Mouse (Mus musculus) limb, embryonic 13.5 days (tissue): Measurements from ENCODE around the gene Iglon5. TPM values are rescaled to one million over a fixed set of nuclear protein-coding genes. Genes with fewer than 3 reads are reported as not detected.

Experiments used
- ATAC-seq: fragments of 200-750 bp; cut with Nextera tagmentation; 2 replicates; pipeline ENCODE4 v1.8.0; 2017; ENCODE audit warnings: low read depth, moderate number of reproducible peaks, moderate TSS enrichment; ENCODE audit not compliant: low FRiP score
- H3K27ac ChIP-seq: fragments of 300-500 bp; sonication (generic); 2 replicates; pipeline ENCODE4 v1.5.1; 2015; ENCODE audit warnings: inconsistent platforms, mild to moderate bottlenecking, moderate library complexity
- H3K27me3 ChIP-seq: fragments of 300-500 bp; sonication (generic); 2 replicates; pipeline ENCODE4 v1.6.1; 2015; ENCODE audit warnings: mild to moderate bottlenecking, inconsistent platforms
- H3K36me3 ChIP-seq: fragments of 300-500 bp; sonication (generic); 2 replicates; pipeline ENCODE4 v1.6.1; 2015; ENCODE audit warnings: inconsistent platforms, mild to moderate bottlenecking, moderate library complexity
- H3K4me1 ChIP-seq: fragments of 300-500 bp; sonication (generic); 2 replicates; pipeline ENCODE4 v1.6.1; 2015; ENCODE audit warnings: inconsistent platforms
- H3K4me2 ChIP-seq: fragments of 300-500 bp; sonication (generic); replicated peaks from 2 replicates; pipeline ENCODE4 v1.6.1; 2015; ENCODE audit warnings: inconsistent platforms, mild to moderate bottlenecking, moderate library complexity
- H3K4me3 ChIP-seq: fragments of 300-500 bp; sonication (generic); 2 replicates; pipeline ENCODE4 v1.5.1; 2015; ENCODE audit warnings: moderate library complexity, mild to moderate bottlenecking, inconsistent platforms
- H3K9ac ChIP-seq: fragments of 300-500 bp; sonication (generic); 2 replicates; pipeline ENCODE4 v1.6.1; 2015; ENCODE audit warnings: mild to moderate bottlenecking, inconsistent platforms
- H3K9me3 ChIP-seq: fragments of 300-500 bp; sonication (generic); 2 replicates; pipeline ENCODE4 v1.6.1; 2016; ENCODE audit warnings: inconsistent platforms
- WGBS: fragments of 180-500 bp; shearing (Covaris S2); methylation state at CpG from one replicate; pipeline ENCODE4 v1.1.7; 2015; 5-methylcytosine and 5-hydroxymethylcytosine counted together
- polyA plus RNA-seq: library from polyadenylated mRNA; unstranded; fragments of >200 nt; fragmentation: Nextera tagmentation; extraction: Ambion mirVana; gene quantifications from 2 replicates; pipeline ENCODE4 v1.2.1, GENCODE M21; 2015

The Iglon5 gene
- 1.8 and 2.0 TPM in 2 replicates for polyA plus RNA-seq

GRCm38 (mm10) chr7:43489631-43490125 is at the start of gene Iglon5:
TSS of gene Iglon5 (minus strand) at chr7:43490075.
- H3K27ac ChIP-seq: no peak within 1 kb of the TSS
- WGBS: 1% methylated on average over 25 of the region's 41 CpGs
- peaks cover 18% of the 10 kb centered on the region for H3K4me1 ChIP-seq
- peak; percentile 63 for ATAC-seq
- H3K4me3 ChIP-seq: peak within 1 kb of the TSS; percentile 60
- peak within 1 kb of the TSS; percentile 80 for H3K4me2 ChIP-seq
- H3K27me3 ChIP-seq: peaks cover 25% of the 10 kb centered on the region
- no peaks in the 10 kb centered on the region; the same call in 1 of the 2 replicates for H3K9me3 ChIP-seq
- H3K9ac ChIP-seq: peak within 1 kb of the TSS; percentile 77
- H3K36me3 ChIP-seq: no peaks in the 10 kb centered on the region

- Histone ChIP-seq H3K9ac (no peak overlapping the region), H3K4me2 (no peak overlapping the region), H3K27me3 (no peaks in the 10 kb centered on the region; the same call in 1 of the 2 replicates), H3K4me1 (no peaks in the 10 kb centered on the region), H3K9me3 (no peaks in the 10 kb centered on the region), H3K4me3 (no peak overlapping the region), H3K27ac (no peak overlapping the region), H3K36me3 (no peaks in the 10 kb centered on the region)
- 72% methylated on average over 4 of the region's 4 CpGs for WGBS
- no peak for ATAC-seq
Measured at GRCm38 (mm10) chr7:43538524-43538923, 48.6 kb upstream of the Iglon5 start.

- ATAC-seq: no peak
- 87% methylated on average over 9 of the region's 9 CpGs for WGBS
- no peak overlapping the region for H3K27ac ChIP-seq
- H3K9ac ChIP-seq: no peak overlapping the region
- H3K27me3 ChIP-seq: no peaks in the 10 kb centered on the region
- no peaks in the 10 kb centered on the region for H3K36me3 ChIP-seq
- H3K4me1 ChIP-seq: no peaks in the 10 kb centered on the region
- H3K4me2 ChIP-seq: no peak overlapping the region
- H3K4me3 ChIP-seq: no peak overlapping the region
- no peaks in the 10 kb centered on the region for H3K9me3 ChIP-seq
Measured at GRCm38 (mm10) chr7:43532936-43533505, 43.1 kb upstream of the Iglon5 start.

- H3K9ac ChIP-seq: no peak overlapping the region
- no peak overlapping the region for H3K27ac ChIP-seq
- H3K27me3 ChIP-seq: no peaks in the 10 kb centered on the region
- H3K4me1 ChIP-seq: no peaks in the 10 kb centered on the region
- no peaks in the 10 kb centered on the region for H3K9me3 ChIP-seq
- no peak overlapping the region for H3K4me3 ChIP-seq
- no peaks in the 10 kb centered on the region for H3K36me3 ChIP-seq
- H3K4me2 ChIP-seq: no peak overlapping the region
- 73% methylated on average over 8 of the region's 8 CpGs for WGBS
- no peak for ATAC-seq
Measured at GRCm38 (mm10) chr7:43530216-43530785, 40.4 kb upstream of the Iglon5 start.

GRCm38 (mm10) chr7:43525313-43525712 is 35.4 kb upstream of the Iglon5 start:
- H3K4me1 ChIP-seq: no peaks in the 10 kb centered on the region
- H3K27me3 ChIP-seq: no peaks in the 10 kb centered on the region
- no peak for ATAC-seq
- H3K4me3 ChIP-seq: no peak overlapping the region
- no peaks in the 10 kb centered on the region for H3K36me3 ChIP-seq
- H3K9me3 ChIP-seq: no peaks in the 10 kb centered on the region
- WGBS: 51% methylated on average over 3 of the region's 3 CpGs
- no peak overlapping the region for H3K27ac ChIP-seq
- H3K9ac ChIP-seq: no peak overlapping the region
- H3K4me2 ChIP-seq: no peak overlapping the region

- no peaks in the 10 kb centered on the region for H3K36me3 ChIP-seq
- WGBS: 84% methylated on average over 2 of the region's 2 CpGs
- no peaks in the 10 kb centered on the region for H3K27me3 ChIP-seq
- ATAC-seq: no peak
- H3K4me2 ChIP-seq: no peak overlapping the region
- no peaks in the 10 kb centered on the region for H3K9me3 ChIP-seq
- no peak overlapping the region for H3K27ac ChIP-seq
- H3K9ac ChIP-seq: no peak overlapping the region
- no peak overlapping the region for H3K4me3 ChIP-seq
- no peaks in the 10 kb centered on the region for H3K4me1 ChIP-seq
Measured at GRCm38 (mm10) chr7:43522776-43523175, 32.9 kb upstream of the Iglon5 start.

- H3K4me1 ChIP-seq: no peaks in the 10 kb centered on the region
- H3K36me3 ChIP-seq: no peaks in the 10 kb centered on the region
- H3K4me2 ChIP-seq: no peak overlapping the region
- H3K9me3 ChIP-seq: no peaks in the 10 kb centered on the region
- no peak overlapping the region for H3K4me3 ChIP-seq
- H3K9ac ChIP-seq: no peak overlapping the region
- 89% methylated on average over 15 of the region's 15 CpGs for WGBS
- H3K27ac ChIP-seq: no peak overlapping the region
- no peak for ATAC-seq
- H3K27me3 ChIP-seq: no peaks in the 10 kb centered on the region
Measured at GRCm38 (mm10) chr7:43518341-43518740, 28.5 kb upstream of the Iglon5 start.

- no peak for ATAC-seq
- Histone ChIP-seq H3K9ac (no peak overlapping the region), H3K4me1 (no peaks in the 10 kb centered on the region), H3K4me2 (no peak overlapping the region), H3K36me3 (no peaks in the 10 kb centered on the region), H3K9me3 (no peaks in the 10 kb centered on the region), H3K27ac (no peak overlapping the region), H3K27me3 (no peaks in the 10 kb centered on the region), H3K4me3 (no peak overlapping the region)
- 81% methylated on average over 5 of the region's 5 CpGs for WGBS
Measured at GRCm38 (mm10) chr7:43515076-43515475, 25.2 kb upstream of the Iglon5 start.

GRCm38 (mm10) chr7:43512519-43512918 is 22.6 kb upstream of the Iglon5 start:
- WGBS: 72% methylated on average over 4 of the region's 4 CpGs
- no peak overlapping the region for H3K9ac ChIP-seq
- H3K27ac ChIP-seq: no peak overlapping the region
- ATAC-seq: no peak
- H3K36me3 ChIP-seq: no peaks in the 10 kb centered on the region
- no peaks in the 10 kb centered on the region for H3K27me3 ChIP-seq
- no peaks in the 10 kb centered on the region for H3K9me3 ChIP-seq
- no peaks in the 10 kb centered on the region for H3K4me1 ChIP-seq
- no peak overlapping the region for H3K4me2 ChIP-seq
- no peak overlapping the region for H3K4me3 ChIP-seq

- ATAC-seq: no peak
- Histone ChIP-seq H3K9me3 (no peaks in the 10 kb centered on the region), H3K27ac (no peak overlapping the region), H3K4me1 (no peaks in the 10 kb centered on the region), H3K4me2 (no peak overlapping the region), H3K27me3 (no peaks in the 10 kb centered on the region), H3K4me3 (no peak overlapping the region), H3K36me3 (no peaks in the 10 kb centered on the region), H3K9ac (no peak overlapping the region)
- 39% methylated on average over 4 of the region's 4 CpGs for WGBS
Measured at GRCm38 (mm10) chr7:43511707-43512478, 22.0 kb upstream of the Iglon5 start.

- Histone ChIP-seq H3K9ac (no peak overlapping the region), H3K27ac (no peak overlapping the region), H3K27me3 (peaks cover 34% of the 10 kb centered on the region), H3K4me3 (no peak overlapping the region), H3K4me1 (peaks cover 4% of the 10 kb centered on the region; the same call in 1 of the 2 replicates), H3K4me2 (no peak overlapping the region), H3K9me3 (peaks cover 6% of the 10 kb centered on the region; the same call in 1 of the 2 replicates), H3K36me3 (no peaks in the 10 kb centered on the region)
- ATAC-seq: peak; percentile 37; the same call in 1 of the 2 replicates
- 15% methylated on average over 21 of the region's 21 CpGs for WGBS
Measured at GRCm38 (mm10) chr7:43495343-43496021, 5.6 kb upstream of the Iglon5 start.

- Histone ChIP-seq H3K4me1 (peaks cover 18% of the 10 kb centered on the region), H3K4me3 (peak overlapping the region; percentile 60; the same call in 1 of the 2 replicates), H3K27me3 (peaks cover 37% of the 10 kb centered on the region), H3K9me3 (no peaks in the 10 kb centered on the region; the same call in 1 of the 2 replicates), H3K4me2 (peak overlapping the region; percentile 80; the same call in 1 of the 2 replicates), H3K27ac (no peak overlapping the region), H3K9ac (no peak overlapping the region), H3K36me3 (no peaks in the 10 kb centered on the region)
- no peak for ATAC-seq
- WGBS: 61% methylated on average over 9 of the region's 9 CpGs
Measured at GRCm38 (mm10) chr7:43490861-43491260, 986 bp upstream of the Iglon5 start.
